Mouse (Mus musculus): ENCODE data around the gene Crb3. TPM values are rescaled to one million over a fixed set of nuclear protein-coding genes. Genes with fewer than 3 reads are reported as not detected.

Gene Crb3
- polyA plus RNA-seq (2012; ENCODE audit: low replicate concordance) = 18.4 and 34.3 TPM in 2 replicates

DNA sequence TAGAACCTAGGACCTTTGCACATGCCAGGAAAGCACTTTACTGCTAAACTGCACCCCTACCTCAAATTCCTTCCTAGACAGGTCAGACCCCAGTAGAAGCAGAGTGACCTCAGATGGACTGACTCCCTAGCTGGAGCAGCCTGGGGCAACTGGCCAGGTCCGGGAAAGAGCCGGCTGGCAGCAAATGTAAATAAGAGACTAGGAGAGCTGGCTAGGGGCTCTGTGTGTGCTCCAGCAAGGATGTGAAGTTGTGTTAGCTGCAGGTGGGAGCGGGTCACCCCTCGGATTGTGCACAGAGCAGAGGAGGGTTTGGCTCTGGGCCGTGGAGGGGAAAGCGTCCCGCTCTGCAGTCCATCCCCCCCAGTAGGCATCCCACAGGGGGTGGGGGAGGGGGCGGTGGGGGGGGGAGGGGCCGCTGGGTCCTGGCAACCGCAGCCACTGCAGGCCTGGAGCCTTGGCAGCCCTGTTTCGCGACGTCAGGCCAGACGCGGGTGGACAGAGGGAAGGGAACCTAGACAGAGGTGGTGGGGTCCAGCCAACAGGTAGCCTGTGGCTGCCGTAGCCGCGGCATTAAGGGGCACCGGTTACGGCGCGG is at the start of gene Crb3:
Gene Crb3 (plus strand): TSS at position 215 of the 595 bp plus-strand sequence.

DNA sequence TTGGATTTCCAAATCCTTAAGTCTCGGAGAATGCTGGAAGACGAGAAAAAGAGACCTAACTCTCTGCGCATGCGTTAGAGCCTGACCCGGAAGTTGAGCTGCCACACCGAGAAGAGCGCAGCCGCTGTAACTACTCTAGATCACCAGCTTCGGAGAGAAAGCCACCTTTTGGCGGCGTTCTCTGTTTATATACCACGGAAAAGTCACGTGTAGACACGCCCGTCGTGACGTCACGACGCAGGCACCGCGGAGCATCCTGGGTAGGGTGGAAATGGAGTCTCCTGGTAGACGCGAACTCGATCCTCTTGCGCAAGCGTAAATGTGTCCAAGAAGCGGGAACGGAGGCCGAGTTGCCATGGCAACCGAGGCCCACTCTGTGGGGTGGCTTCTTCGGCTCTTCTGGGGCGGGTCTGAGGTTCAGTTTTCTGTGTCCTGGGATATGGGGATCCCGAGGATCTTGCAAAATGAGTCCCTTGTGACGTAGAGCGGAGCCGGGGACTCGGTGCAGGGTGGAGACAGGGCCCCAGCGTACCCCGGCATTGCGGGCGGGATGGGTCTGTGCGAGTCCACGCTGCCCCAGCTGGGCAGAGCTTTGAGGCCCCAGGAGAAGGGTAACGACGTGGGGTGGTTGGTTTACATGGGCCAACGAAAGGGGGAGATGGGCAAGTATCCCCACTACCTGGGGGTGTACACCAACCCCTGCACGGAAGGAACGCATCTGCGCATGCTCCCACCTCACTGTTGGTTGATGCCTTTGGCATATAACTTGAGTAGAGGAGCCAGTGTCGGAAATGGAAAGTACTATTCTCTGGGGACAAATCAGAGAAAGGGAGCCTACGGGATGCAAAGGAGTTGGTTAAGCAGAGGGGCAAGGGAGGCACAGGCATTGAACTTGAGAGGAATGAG is 47.4 kb upstream of the Crb3 start, which contains the start of the genes Gtf2f1 and Gm17949:
Gene Gtf2f1 (minus strand): TSS at position 53 of the 906 bp plus-strand sequence.
Gene Gm17949 (plus strand): TSS at position 234 of the 906 bp plus-strand sequence.

DNA sequence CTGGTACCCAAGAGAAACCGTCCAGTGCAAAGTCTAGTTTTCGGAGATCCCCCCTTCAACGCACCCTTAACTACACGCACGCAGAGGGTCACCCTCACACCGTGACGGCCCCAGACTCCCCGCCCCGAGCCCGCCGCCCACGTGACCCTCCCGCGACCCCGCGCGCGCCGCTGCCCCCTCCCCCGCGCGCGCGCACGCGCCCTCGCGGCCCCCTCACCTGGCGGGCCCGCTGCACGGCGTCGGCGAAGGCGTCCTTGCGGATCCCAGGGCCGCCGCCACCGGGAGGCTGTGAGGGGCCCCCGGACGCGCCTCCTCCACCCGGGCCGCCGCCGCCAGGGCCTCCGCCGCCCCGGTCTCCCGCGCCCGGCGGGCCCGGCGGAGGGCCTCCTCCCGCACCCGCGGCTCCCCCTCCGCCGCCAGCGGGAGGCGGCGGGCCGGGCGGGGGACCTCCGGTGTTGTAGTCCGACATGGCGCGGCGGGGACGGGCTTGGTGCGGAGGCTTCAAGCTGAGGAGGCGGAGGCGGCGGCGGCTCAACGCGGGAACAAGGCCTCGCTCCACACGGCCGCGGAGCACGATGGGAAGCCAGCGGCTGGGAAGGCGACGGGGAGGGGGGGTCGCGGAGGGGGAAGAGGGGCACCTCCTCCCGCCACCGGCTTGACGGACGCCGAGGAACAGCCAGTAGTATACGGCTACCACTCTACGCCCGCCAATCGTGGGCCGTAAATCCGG is 27.8 kb upstream of the Crb3 start, which contains the start of gene Khsrp:
Gene Khsrp (minus strand): TSS at position 592 of the 730 bp plus-strand sequence.

DNA sequence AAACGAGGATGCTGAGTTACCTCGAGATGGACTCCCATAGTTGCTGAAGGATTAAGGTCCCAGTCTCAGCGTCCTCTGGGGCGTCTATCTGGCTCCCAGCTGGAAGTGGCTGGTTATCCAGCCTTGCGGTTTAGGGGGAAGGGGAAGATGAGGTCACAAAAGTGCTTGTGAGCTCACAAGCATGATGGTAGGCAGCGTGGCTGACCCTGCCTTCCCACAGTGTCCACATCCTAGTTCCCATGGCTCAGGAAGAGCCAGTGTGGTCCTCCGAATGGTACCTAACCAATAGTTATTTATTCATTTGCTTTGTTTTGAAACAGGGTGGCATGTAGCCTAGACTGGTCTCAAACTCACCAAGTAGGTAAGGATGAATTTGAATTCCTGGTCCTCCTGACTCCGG is 17.4 kb upstream of the Crb3 start, which contains the start of gene Slc25a41:
Gene Slc25a41 (minus strand): TSS at position 101 of the 400 bp plus-strand sequence.

DNA sequence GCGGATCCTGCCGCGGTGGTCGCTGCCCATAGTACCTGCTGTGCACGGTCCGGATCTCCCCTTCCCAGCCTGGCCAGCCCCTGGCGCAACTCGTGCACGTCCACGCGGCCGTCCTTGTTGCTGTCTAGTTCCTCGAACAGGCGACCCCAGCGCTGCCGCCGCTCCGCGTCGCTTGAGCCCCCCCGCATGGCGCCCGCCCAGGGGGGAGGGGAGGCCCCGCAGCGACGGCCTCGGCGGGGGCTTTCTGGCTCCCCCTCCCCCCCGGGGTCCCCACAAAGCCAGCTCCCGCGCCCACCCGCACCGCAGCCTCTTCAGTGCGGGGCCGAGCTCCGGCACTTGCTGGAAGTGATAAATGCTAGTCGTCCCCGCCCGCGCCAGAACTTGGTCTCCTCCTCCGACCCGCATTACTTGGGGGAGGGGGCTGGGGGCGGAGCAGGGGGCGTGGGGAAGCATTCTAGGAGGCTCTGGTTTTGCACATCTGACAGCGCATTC is 627 bp downstream of the Crb3 start, which contains the start of gene Slc25a23:
Gene Slc25a23 (minus strand): TSS at position 378 of the 492 bp plus-strand sequence.

DNA sequence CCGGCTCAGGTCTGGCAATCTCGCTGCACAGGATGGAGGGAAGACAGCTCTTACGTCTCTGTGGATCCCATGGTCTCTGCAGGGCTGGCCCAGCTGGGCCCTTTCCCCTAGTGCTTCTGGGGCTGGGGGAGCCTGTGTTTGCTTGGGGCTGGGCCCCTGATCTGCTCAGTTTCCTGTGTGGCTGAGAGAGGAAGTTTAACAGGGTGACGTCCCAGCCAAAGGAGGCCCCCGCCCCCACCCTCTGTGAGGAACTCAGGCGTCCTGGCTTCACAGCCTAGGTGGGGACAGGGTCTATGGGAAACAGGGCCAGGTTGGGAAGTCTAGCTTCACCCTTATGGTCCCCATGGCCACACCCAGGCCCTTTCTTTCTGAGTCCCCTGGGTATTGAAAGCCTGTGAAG is 19.4 kb downstream of the Crb3 start, which contains the start of gene Dennd1c:
Gene Dennd1c (minus strand): TSS at position 179 of the 400 bp plus-strand sequence.

DNA sequence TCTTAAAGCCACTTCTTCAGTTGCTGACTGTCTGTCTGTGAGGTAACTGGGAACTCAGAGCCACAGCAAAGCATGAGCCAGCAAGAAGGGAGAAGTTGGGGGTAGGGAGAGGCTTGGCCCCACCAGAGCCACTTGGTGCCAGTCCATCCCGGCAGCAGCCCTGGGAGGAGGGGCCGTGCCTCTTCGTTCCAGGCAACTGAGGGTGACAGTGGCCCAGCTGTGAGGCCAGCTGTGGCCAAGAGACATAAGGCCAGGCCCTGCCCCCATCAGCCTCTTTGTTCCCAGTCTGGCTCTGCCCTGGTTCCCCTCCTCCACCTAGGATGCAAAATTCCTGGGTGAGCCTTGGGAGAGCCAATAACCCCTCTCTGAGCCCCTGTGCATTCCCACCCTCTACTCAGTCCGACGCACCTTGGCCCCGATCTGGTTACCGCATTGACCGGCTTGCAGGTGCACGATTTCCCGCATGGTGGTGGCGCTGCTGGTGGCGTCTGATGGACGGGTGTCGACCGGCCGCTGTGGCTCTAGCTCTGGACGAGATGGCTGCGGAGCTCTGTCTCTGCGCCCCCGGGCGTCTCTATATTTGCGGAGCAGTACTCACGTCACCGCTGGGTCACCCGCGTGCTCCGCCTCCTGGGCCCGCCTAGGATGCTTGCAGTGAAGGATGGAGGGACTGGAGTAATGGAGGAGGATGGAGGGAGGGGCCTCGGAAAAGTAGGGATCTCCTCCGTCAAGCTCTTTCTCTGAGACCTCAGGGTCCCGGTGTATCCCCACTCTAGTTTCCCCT is 28.3 kb downstream of the Crb3 start, which contains the start of gene Tubb4a:
Gene Tubb4a (minus strand): TSS at position 734 of the 784 bp plus-strand sequence.

DNA sequence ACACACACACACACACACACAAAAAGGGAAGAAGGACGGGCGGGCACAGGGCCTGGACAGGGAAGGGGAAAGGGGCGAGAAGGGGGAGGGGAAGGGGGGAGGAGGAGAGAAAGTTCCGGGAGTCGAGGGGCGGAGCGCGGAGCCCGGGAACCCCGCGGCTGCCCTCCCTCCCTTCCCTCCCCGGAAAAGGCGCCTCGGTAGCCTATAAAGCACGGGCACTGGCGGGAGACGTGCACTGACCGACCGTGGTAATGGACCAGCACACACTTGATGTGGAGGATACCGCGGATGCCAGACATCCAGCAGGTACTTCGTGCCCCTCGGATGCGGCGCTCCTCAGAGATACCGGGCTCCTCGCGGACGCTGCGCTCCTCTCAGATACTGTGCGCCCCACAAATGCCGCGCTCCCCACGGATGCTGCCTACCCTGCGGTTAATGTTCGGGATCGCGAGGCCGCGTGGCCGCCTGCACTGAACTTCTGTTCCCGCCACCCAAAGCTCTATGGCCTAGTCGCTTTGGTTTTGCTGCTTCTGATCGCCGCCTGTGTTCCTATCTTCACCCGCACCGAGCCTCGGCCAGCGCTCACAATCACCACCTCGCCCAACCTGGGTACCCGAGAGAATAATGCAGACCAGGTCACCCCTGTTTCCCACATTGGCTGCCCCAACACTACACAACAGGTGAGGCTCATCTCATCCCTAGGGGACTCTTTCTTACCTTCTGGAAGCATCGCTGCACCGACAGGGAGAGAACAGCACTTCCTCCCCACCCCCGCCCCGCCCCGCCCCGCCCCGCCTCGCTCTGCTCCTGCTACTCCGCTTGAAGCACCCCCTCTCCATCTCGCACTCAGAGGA is 46.5 kb downstream of the Crb3 start, which contains the start of gene Tnfsf9:
Gene Tnfsf9 (plus strand): TSS at position 145 of the 854 bp plus-strand sequence.

Other genes with a start within 250 kb of the Crb3 start
- 24.1 and 36.3 TPM in 2 replicates for gene Rfx2, start 228.1 kb upstream of the Crb3 start, polyA plus RNA-seq (2012; ENCODE audit: low replicate concordance)
- not detected in 2 replicates for gene Acsbg2, start 184.7 kb upstream of the Crb3 start, polyA plus RNA-seq (2012; ENCODE audit: low replicate concordance)
- gene 1700061G19Rik, start 183.6 kb upstream of the Crb3 start, polyA plus RNA-seq (2012; ENCODE audit: low replicate concordance) = not detected in 2 replicates
- gene Mllt1, start 123.7 kb upstream of the Crb3 start, polyA plus RNA-seq (2012; ENCODE audit: low replicate concordance) = 88.4 and 103 TPM in 2 replicates
- not detected in 2 replicates for gene Acer1, start 77.0 kb upstream of the Crb3 start, polyA plus RNA-seq (2012; ENCODE audit: low replicate concordance)
- gene Clpp, start 68.8 kb upstream of the Crb3 start, polyA plus RNA-seq (2012; ENCODE audit: low replicate concordance) = 37.7 and 105 TPM in 2 replicates
- 25.6 and 38.2 TPM in 2 replicates for gene Alkbh7, start 61.8 kb upstream of the Crb3 start, polyA plus RNA-seq (2012; ENCODE audit: low replicate concordance)
- gene Pspn, start 59.1 kb upstream of the Crb3 start, polyA plus RNA-seq (2012; ENCODE audit: low replicate concordance) = not detected in 2 replicates
- gene Gtf2f1, start 47.8 kb upstream of the Crb3 start, polyA plus RNA-seq (2012; ENCODE audit: low replicate concordance) = 81.6 and 94.3 TPM in 2 replicates
- gene Gm17949, start 47.6 kb upstream of the Crb3 start, polyA plus RNA-seq (2012; ENCODE audit: low replicate concordance) = 0.17 and 0.23 TPM in 2 replicates
- 248 and 458 TPM in 2 replicates for gene Khsrp, start 27.6 kb upstream of the Crb3 start, polyA plus RNA-seq (2012; ENCODE audit: low replicate concordance)
- gene Slc25a41, start 17.5 kb upstream of the Crb3 start, polyA plus RNA-seq (2012; ENCODE audit: low replicate concordance) = not detected in 2 replicates
- gene Slc25a23, start 758 bp downstream of the Crb3 start, polyA plus RNA-seq (2012; ENCODE audit: low replicate concordance) = 16.7 and 20.4 TPM in 2 replicates
- 211 and 238 TPM in 2 replicates for gene Dennd1c, start 19.4 kb downstream of the Crb3 start, polyA plus RNA-seq (2012; ENCODE audit: low replicate concordance)
- gene Tubb4a, start 28.7 kb downstream of the Crb3 start, polyA plus RNA-seq (2012; ENCODE audit: low replicate concordance) = 0.80 and 0.96 TPM in 2 replicates
- 1.5 and 1.6 TPM in 2 replicates for gene Tnfsf9, start 46.2 kb downstream of the Crb3 start, polyA plus RNA-seq (2012; ENCODE audit: low replicate concordance)
- gene Cd70, start 90.7 kb downstream of the Crb3 start, polyA plus RNA-seq (2012; ENCODE audit: low replicate concordance) = 0.17 and 0.98 TPM in 2 replicates
- gene Tnfsf14, start 135.1 kb downstream of the Crb3 start, polyA plus RNA-seq (2012; ENCODE audit: low replicate concordance) = 7.8 and 15.8 TPM in 2 replicates
- gene C3, start 169.0 kb downstream of the Crb3 start, polyA plus RNA-seq (2012; ENCODE audit: low replicate concordance) = 9.1 and 16.5 TPM in 2 replicates
- gene Gpr108, start 189.3 kb downstream of the Crb3 start, polyA plus RNA-seq (2012; ENCODE audit: low replicate concordance) = 34.0 and 34.2 TPM in 2 replicates
- gene Trip10, start 190.3 kb downstream of the Crb3 start, polyA plus RNA-seq (2012; ENCODE audit: low replicate concordance) = 9.3 and 9.4 TPM in 2 replicates
- gene Vav1, start 220.0 kb downstream of the Crb3 start, polyA plus RNA-seq (2012; ENCODE audit: low replicate concordance) = 72.5 and 81.3 TPM in 2 replicates

All from hematopoietic multipotent progenitor cell, adult 10-12 weeks (in vitro differentiated cells).